Mouse (Mus musculus) bone marrow, adult 2 months (tissue): ENCODE data around the gene Pltp.

Experiments used
- CTCF ChIP-seq: fragments of 200-500 bp; IDR thresholded peaks from 2 replicates; pipeline ENCODE4 v1.5.1; 2011; ENCODE audit warnings: low read length, control low read depth; ENCODE audit not compliant: control insufficient read depth, insufficient read depth
- POLR2A ChIP-seq: fragments of 200-500 bp; IDR thresholded peaks from 2 replicates; pipeline ENCODE4 v1.6.1; 2011; ENCODE audit warnings: low read depth, mild to moderate bottlenecking, control low read depth, low read length, borderline replicate concordance; ENCODE audit not compliant: control insufficient read depth

DNA sequence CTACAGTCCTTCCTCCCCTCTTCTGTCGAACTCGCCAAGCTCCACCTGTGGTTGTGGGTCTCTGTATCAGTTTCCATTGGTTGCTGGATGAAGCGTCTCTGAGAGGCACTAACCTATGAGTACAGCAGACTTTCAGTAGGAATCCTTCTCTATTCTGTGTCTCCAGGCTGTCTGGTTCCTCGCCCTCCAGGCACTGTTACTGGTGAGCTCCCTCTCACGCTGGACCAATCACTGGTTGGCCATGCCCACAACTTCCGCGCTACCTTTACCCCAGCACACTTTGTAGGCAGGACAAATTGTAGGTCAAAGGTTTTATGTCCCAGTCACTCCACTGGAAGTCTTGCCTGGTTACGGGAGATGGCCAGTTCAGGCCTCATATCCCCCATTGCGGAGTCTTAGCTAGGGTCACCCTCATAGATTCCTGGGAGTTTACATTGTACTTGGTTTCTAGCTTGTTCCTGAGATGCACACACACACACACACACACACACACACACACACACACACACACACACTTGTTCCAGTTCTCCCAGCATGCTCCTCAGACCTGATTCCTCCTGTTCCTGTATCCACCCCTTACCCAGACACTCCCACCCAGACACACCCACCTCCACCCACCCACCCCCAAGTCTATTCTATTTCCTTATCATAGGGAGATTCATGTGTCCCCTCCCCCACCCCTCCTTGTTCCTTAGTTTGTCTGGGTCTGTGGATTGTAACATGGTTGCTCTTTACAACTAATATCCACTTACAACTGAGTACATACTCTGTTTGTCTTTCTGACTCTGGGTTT is 2.3 kb upstream of the Pltp start:
- TF ChIP-seq CTCF (no peak), POLR2A (no peak)
